Mouse (Mus musculus) C2C12 (cell line): Measurements from ENCODE around the gene Zfand2b.

ENCODE experiments used
- CEBPB ChIP-seq: IDR thresholded peaks from one replicate; pipeline ENCODE4 v1.6.1; 2011; ENCODE audit warnings: low read depth, mild to moderate bottlenecking, control low read depth, moderate library complexity
- CTCF ChIP-seq: IDR thresholded peaks from one replicate; pipeline ENCODE4 v1.5.1; 2011; ENCODE audit not compliant: control insufficient read depth, insufficient read depth, insufficient read length
- FOSL1 ChIP-seq: IDR thresholded peaks from one replicate; pipeline ENCODE4 v1.8.0; 2011; ENCODE audit warnings: mild to moderate bottlenecking, low read length; ENCODE audit not compliant: poor library complexity, insufficient read depth, severe bottlenecking
- MAX ChIP-seq: IDR thresholded peaks from one replicate; pipeline ENCODE4 v1.6.1; 2011; ENCODE audit warnings: mild to moderate bottlenecking, control low read depth
- MYOD1 ChIP-seq: IDR thresholded peaks from one replicate; pipeline ENCODE4 v1.6.1; 2011; ENCODE audit warnings: low read depth; ENCODE audit not compliant: control insufficient read depth, insufficient read length
- USF1 ChIP-seq: IDR thresholded peaks from one replicate; pipeline ENCODE4 v1.6.1; 2011; ENCODE audit warnings: low read depth, mild to moderate bottlenecking, control low read depth, moderate library complexity

DNA sequence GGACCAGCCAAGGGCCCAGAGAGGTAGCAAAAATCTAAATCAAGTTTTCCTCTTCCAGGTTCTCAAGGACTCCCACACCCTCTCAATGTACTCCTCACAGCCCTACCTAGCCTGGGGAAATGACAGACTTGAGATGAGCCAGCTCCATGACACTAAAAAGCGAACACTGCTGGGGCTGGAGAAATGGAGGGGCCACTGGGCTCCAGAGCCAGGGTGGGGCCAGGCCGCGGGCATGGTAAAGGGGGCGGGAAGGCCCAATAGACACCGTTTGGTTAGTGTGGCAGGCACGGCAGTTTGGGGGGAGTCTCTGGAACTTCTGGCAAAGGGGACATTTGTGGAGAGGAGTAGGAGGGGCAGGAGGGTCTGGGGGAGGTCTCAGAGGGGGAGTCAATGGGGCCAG, 32.2 kb upstream of the Zfand2b start:
- TF ChIP-seq CTCF = no peak
- TF ChIP-seq MAX = no peak
- TF ChIP-seq CEBPB = no peak
- no peak for TF ChIP-seq USF1
- TF ChIP-seq FOSL1 = no peak
- TF ChIP-seq MYOD1 = no peak
